Comparison of ENCODE assay signal across 27 mouse cellular contexts in the genomic region with DNA sequence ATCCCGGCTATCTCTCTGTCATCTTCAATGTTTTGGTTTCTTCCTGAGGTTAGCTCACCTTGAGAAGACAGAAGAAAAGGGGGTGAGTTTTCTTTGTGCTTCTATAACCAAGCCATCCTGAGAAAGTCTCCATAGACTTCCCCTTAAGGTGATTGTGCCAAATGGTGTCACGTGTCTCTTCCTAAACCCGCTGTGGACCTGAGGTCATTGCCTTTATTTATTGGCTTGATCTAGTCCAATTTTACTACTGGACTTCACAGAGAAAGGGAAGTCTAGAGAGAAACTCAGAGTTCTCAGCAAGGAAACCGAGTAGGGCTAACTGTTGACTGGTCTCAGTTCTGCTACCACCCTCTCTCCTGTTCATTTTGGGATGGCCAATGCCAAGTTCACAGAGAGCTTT.
"Had no signal": no experiment of that assay in that cellular context is flagged by ENCODE, and none has a peak within 500 bp of the region (broad histone marks: within the 10 kb centered on the region; RNA-seq: fewer than 3 reads in every experiment).

No protein-coding gene starts in this region.

- DNase-seq: cerebellum, adult 2 months; cerebellum, adult 8-10 months; cerebellum, adult 9-10 months; cerebellum, adult 9-11 months; cerebellum, postnatal 10 days; cerebellum, postnatal 14 days; cerebellum, postnatal 25 days; cerebellum, postnatal 36 days; embryo, embryonic 11 days; forebrain, postnatal 0 days; gastrocnemius, adult 2 months; gastrocnemius, postnatal 10 days; gastrocnemius, postnatal 14 days; gastrocnemius, postnatal 25 days; gastrocnemius, postnatal 36 days; heart, adult 2 months had no signal

- H3K9me3 ChIP-seq: embryonic facial prominence, embryonic 10.5 days; embryonic facial prominence, embryonic 12.5 days; embryonic facial prominence, embryonic 13.5 days; embryonic facial prominence, embryonic 15.5 days; forebrain, embryonic 10.5 days; forebrain, embryonic 12.5 days; forebrain, embryonic 13.5 days; forebrain, embryonic 15.5 days had no signal

- H3K36me3 ChIP-seq: embryonic facial prominence, embryonic 10.5 days; embryonic facial prominence, embryonic 12.5 days; embryonic facial prominence, embryonic 13.5 days; embryonic facial prominence, embryonic 15.5 days; forebrain, embryonic 10.5 days; forebrain, embryonic 12.5 days; forebrain, embryonic 15.5 days had no signal

- H3K27ac ChIP-seq: embryonic facial prominence, embryonic 10.5 days; embryonic facial prominence, embryonic 12.5 days; embryonic facial prominence, embryonic 13.5 days; embryonic facial prominence, embryonic 15.5 days; forebrain, embryonic 10.5 days; forebrain, embryonic 12.5 days; forebrain, embryonic 13.5 days; forebrain, embryonic 15.5 days; gastrocnemius, adult 2 months; heart, adult 2 months had no signal

- H3K4me2 ChIP-seq: embryonic facial prominence, embryonic 12.5 days; embryonic facial prominence, embryonic 13.5 days; embryonic facial prominence, embryonic 15.5 days; forebrain, embryonic 12.5 days; forebrain, embryonic 13.5 days; forebrain, embryonic 15.5 days had no signal

- H3K27me3 ChIP-seq: embryonic facial prominence, embryonic 12.5 days; embryonic facial prominence, embryonic 13.5 days; embryonic facial prominence, embryonic 15.5 days; forebrain, embryonic 12.5 days; forebrain, embryonic 13.5 days; forebrain, embryonic 15.5 days had no signal

- ATAC-seq: forebrain, embryonic 13.5 days; forebrain, embryonic 14.5 days; forebrain, embryonic 15.5 days; forebrain, embryonic 16.5 days; forebrain, postnatal 0 days had no signal

- H3K9ac ChIP-seq: embryonic facial prominence, embryonic 12.5 days; embryonic facial prominence, embryonic 13.5 days; embryonic facial prominence, embryonic 15.5 days; forebrain, embryonic 12.5 days; forebrain, embryonic 13.5 days; forebrain, embryonic 15.5 days; forebrain, postnatal 0 days had no signal

- H3K4me3 ChIP-seq: embryonic facial prominence, embryonic 10.5 days; embryonic facial prominence, embryonic 12.5 days; embryonic facial prominence, embryonic 13.5 days; embryonic facial prominence, embryonic 15.5 days; erythroblast, embryonic 14.5 days; forebrain, embryonic 10.5 days; forebrain, embryonic 12.5 days; forebrain, embryonic 13.5 days; forebrain, embryonic 15.5 days; gastrocnemius, adult 2 months; heart, adult 2 months had no signal
